Mouse (Mus musculus) testis, adult 2 months (tissue): Measurements from ENCODE around the gene Ggt1. TPM values are rescaled to one million over a fixed set of nuclear protein-coding genes. Genes with fewer than 3 reads are reported as not detected.

ENCODE experiments used
- H3K27ac ChIP-seq: fragments of 200-500 bp; 2 replicates; pipeline ENCODE4 v1.5.1; 2012; ENCODE audit warnings: low read depth, low read length; ENCODE audit not compliant: control insufficient read depth, insufficient read depth
- H3K27me3 ChIP-seq: fragments of 200-500 bp; 2 replicates; pipeline ENCODE4 v1.6.1; 2012; ENCODE audit warnings: mild to moderate bottlenecking, low read length, moderate library complexity; ENCODE audit not compliant: control insufficient read depth, insufficient read depth
- H3K36me3 ChIP-seq: fragments of 200-500 bp; 2 replicates; pipeline ENCODE4 v1.6.1; 2012; ENCODE audit warnings: mild to moderate bottlenecking, low read length; ENCODE audit not compliant: control insufficient read depth, insufficient read depth
- H3K4me1 ChIP-seq: fragments of 200-500 bp; 2 replicates; pipeline ENCODE4 v1.6.1; 2012; ENCODE audit warnings: low read length; ENCODE audit not compliant: control insufficient read depth, insufficient read depth
- H3K4me3 ChIP-seq: fragments of 200-500 bp; 2 replicates; pipeline ENCODE4 v1.5.1; 2012; ENCODE audit warnings: low read depth, mild to moderate bottlenecking, low read length, moderate library complexity, mixed read lengths; ENCODE audit not compliant: control insufficient read depth
- CTCF ChIP-seq: fragments of 200-500 bp; IDR thresholded peaks from 2 replicates; pipeline ENCODE4 v1.5.1; 2012; ENCODE audit warnings: low read depth, mild to moderate bottlenecking, inconsistent platforms, low read length, moderate library complexity; ENCODE audit not compliant: control insufficient read depth, insufficient read depth, insufficient replicate concordance
- POLR2A ChIP-seq: fragments of 200-500 bp; IDR thresholded peaks from 2 replicates; pipeline ENCODE4 v1.6.1; 2012; ENCODE audit warnings: low read depth, mild to moderate bottlenecking, inconsistent platforms, low read length, moderate library complexity; ENCODE audit not compliant: control insufficient read depth
- polyA plus RNA-seq: library from polyadenylated mRNA; depleted of rRNA; stranded (reverse); fragments of >200 nt; gene quantifications from 2 replicates; pipeline ENCODE4 v1.2.3, GENCODE M21; 2012

Ggt1 gene
- polyA plus RNA-seq, 1 experiment: 1.6 TPM

- Histone ChIP-seq H3K27ac (peak overlapping the region; percentile 19; the same call in 1 of the 2 replicates), H3K36me3 (no peaks in the 10 kb centered on the region), H3K4me1 (peaks cover 11% of the 10 kb centered on the region), H3K27me3 (no peaks in the 10 kb centered on the region), H3K4me3 (no peak overlapping the region)
- no peak; the same call in 1 of the 2 replicates for TF ChIP-seq POLR2A
- no peak for TF ChIP-seq CTCF
Observed at GRCm38 (mm10) chr10:75556026-75556425, 5.4 kb upstream of the Ggt1 start.

- H3K4me1 ChIP-seq: peaks cover 6% of the 10 kb centered on the region
- H3K27me3 ChIP-seq: no peaks in the 10 kb centered on the region
- no peak overlapping the region for H3K27ac ChIP-seq
- no peak overlapping the region for H3K4me3 ChIP-seq
- TF ChIP-seq POLR2A: no peak
- no peak for TF ChIP-seq CTCF
- no peaks in the 10 kb centered on the region for H3K36me3 ChIP-seq
Observed at GRCm38 (mm10) chr10:75558515-75558914, 2.9 kb upstream of the Ggt1 start.

DNA sequence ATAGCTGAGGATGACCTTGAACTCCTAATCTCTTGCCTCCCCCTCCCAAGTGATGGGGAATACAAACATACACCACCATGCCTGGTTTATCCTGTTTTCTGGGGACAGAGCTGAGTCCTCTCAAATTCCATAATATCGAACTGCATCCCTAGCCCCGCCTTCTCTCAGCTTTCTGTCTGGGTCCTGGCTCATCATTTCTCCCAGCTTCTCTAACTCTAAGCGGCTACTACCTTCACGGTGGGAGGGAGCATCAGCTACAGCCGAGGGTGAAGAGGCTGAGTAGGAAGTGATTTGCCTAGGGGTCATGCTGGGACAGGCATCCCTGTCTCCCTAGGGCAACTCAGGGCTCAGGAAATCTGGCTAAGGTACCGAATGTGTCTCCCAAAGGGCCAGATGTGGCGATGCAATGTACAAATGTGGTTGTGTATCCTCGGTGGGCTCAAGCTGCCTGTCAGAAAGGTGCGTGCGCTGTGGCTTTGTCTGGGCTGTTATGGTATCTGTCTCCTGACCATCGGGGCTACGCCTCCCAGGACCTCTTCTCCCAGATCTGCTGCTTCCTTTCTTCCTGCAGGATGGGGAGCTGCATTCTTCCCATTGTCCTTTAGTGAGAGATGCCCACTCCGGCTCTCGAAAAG lies 2.2 kb upstream of the Ggt1 start:
- peaks cover 6% of the 10 kb centered on the region for H3K4me1 ChIP-seq
- H3K4me3 ChIP-seq: peak overlapping the region; percentile 11; the same call in 1 of the 2 replicates
- no peak for TF ChIP-seq POLR2A
- no peak for TF ChIP-seq CTCF

DNA sequence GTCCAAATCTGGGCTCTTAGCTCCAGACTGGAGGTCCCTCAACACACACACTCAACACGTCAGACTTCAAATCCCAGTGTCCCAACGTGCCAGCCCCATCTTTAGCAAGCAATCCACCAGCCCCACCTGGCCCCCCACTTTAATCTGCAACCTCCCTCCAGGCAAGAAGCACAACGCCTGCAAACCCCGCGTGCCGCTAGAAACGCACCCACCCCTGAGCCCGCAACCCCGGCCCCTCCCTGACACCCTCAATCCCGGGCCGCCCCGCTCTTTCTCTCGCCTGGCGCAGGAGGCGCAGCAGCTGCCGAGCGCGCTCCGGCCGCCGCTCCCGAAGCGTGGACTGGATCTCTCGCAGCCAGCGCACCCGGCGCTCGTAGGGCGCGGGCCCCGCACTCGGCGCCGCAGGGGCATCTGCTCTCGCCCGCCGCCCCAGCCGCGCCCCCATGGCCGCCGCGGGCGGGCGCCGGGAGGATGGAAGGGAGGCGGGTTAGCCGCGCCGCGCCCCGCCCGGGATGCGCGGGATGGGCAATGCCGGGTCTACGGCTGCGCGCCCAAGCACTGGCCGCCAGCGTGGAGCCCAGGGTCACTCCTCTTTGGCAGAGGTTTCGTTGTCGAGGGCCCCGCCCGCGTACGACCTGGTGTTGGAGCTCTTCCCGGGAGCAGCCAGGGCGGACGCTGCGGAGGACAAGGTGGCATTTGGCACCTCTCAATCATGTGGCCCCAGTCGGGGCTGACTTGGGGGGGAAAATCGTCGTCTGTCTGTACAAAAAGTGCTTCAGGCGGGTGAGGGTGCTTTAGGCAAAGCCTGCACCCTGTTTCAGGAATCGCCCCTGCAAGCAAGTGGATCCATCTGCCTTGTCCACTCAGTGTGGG lies 1.5 kb upstream of the Ggt1 start, which contains the start of gene Lrrc75b:
Lrrc75b (minus strand) TSS at position 655 of the 873 bp plus-strand sequence.
- H3K27ac ChIP-seq: no peak within 1 kb of the TSS
- no peak for TF ChIP-seq POLR2A
- TF ChIP-seq CTCF: no peak
- H3K4me1 ChIP-seq: peaks cover 6% of the 10 kb centered on the region
- no peaks in the 10 kb centered on the region for H3K27me3 ChIP-seq
- H3K4me3 ChIP-seq: peak within 1 kb of the TSS; percentile 11
- H3K36me3 ChIP-seq: no peaks in the 10 kb centered on the region

More for the DNA sequence above, 2.2 kb upstream of the Ggt1 start:
- Histone ChIP-seq H3K27me3 (no peaks in the 10 kb centered on the region), H3K27ac (no peak overlapping the region), H3K36me3 (no peaks in the 10 kb centered on the region)

DNA sequence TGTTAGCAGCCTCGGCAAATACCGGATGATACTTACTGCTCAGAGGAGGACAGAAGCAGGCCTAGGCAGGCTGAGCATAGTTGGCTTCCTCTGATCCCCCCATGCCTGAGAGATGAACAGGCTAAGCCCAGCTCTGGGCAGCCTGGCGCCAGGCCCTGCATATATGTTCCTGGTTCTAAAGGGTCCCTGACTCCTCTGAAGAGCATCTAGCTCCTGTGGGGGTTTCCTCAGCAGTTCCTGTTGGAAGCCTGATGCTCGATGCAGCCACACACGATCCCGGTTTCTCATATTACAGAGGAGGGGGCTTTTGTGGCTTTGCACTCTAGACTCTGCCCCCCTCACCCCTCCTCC lies 880 bp upstream of the Ggt1 start:
- Histone ChIP-seq H3K4me1 (peaks cover 6% of the 10 kb centered on the region), H3K36me3 (no peaks in the 10 kb centered on the region), H3K27me3 (no peaks in the 10 kb centered on the region), H3K4me3 (no peak overlapping the region), H3K27ac (no peak overlapping the region)
- TF ChIP-seq CTCF: no peak
- TF ChIP-seq POLR2A: no peak

DNA sequence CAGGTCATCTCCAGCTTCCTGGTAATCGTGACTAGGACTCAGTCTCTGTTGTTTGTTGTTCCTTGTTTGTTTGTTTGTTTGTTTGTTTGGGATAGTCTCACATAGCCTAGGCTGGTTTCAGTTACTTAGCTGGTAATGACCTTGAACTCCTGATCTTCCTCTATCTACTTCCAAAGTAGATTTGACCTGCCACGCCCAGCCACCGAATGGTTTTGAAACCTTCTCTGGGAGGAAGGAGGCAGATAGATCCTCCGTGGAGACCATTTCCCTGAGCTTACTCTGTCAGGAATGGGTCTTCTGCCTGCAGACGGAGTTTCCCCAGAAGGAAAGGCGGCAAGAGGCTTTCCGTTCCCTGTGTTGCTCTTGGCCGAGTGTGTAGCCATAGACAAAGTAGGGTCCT lies 1.2 kb downstream of the Ggt1 start:
- TF ChIP-seq CTCF (no peak), POLR2A (no peak)
- H3K27ac ChIP-seq: no peak overlapping the region
- H3K27me3 ChIP-seq: no peaks in the 10 kb centered on the region
- H3K36me3 ChIP-seq: no peaks in the 10 kb centered on the region
- peaks cover 6% of the 10 kb centered on the region for H3K4me1 ChIP-seq
- H3K4me3 ChIP-seq: no peak overlapping the region

DNA sequence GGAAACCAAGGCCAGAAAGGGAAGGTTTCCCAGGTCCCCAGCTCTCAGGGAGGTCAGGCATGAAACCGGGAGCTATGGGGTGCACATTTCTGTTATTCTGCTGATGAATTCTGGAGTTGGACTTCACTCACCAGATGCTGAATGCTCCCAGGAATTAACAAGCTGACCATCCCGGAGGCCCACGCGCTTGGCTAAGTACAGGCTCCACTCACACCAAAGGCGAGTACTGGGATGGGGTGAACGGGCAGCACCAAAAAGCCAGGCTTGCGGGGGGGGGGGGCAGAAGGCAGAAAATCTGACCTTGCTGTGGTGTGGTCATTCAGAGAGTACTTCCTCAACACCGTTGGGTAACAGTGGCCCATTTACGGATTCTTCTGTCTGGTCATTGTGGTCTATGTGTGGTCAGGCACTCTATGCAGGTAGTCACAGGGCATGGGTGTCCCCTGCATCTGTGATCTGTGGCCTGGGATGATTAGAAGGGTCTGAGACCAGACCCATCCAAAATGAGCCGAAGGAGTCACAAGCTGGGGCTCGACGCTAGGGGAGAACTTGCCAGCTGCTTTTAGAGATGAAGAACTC lies 3.4 kb downstream of the Ggt1 start:
- TF ChIP-seq CTCF: no peak
- TF ChIP-seq POLR2A: no peak
- Histone ChIP-seq H3K4me1 (peaks cover 2% of the 10 kb centered on the region), H3K27me3 (no peaks in the 10 kb centered on the region), H3K36me3 (no peaks in the 10 kb centered on the region), H3K4me3 (no peak overlapping the region), H3K27ac (no peak overlapping the region)
